Mouse (Mus musculus): ENCODE results near the gene Gna15.

Gene Gna15

DNA sequence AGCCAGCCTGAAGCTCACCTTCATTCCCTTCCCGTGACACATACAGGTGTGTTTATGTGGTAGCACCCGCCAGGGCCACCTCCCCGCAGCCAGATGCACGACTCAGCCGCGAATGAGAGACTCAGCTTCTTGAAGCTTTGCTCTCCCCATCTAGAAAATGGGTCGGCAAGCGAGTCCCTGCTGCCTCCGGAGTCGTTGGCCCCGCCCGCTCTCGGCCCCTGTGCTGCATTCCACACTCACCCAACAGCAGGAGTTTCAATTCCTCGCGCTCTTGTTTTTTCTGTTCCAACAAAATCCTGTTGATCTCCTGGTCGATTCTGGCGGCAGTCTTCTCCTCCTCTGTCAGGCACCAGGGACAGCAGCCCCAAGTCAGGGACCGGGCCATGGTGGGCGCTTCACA, 455 bp downstream of the Gna15 start:
- in situ Hi-C loops (cut with MboI), result no loop called here

GRCm38 (mm10) chr10:81523142-81523541, 883 bp downstream of the Gna15 start:
- in situ Hi-C loops (cut with MboI), result no loop called here

DNA sequence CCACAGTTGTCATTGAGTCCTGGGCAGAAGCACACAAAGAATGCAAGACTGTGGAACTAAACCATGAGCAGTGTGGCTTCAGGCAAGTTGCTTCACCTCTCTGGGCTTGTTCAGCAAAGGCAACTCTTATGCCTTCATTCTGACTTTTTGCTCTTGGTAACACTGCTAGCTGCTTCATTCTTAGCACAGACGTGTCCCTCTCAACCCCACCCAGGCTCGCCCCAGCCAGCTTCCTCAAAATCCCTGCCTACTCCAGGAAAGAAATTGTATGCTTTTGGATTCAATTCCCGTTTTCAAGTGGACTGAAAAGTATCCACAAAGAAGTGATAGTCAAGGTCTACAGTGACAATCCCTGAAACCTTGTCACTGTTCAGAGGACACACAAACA, 4.1 kb downstream of the Gna15 start:
- in situ Hi-C loops (cut with MboI), result no loop called here

DNA sequence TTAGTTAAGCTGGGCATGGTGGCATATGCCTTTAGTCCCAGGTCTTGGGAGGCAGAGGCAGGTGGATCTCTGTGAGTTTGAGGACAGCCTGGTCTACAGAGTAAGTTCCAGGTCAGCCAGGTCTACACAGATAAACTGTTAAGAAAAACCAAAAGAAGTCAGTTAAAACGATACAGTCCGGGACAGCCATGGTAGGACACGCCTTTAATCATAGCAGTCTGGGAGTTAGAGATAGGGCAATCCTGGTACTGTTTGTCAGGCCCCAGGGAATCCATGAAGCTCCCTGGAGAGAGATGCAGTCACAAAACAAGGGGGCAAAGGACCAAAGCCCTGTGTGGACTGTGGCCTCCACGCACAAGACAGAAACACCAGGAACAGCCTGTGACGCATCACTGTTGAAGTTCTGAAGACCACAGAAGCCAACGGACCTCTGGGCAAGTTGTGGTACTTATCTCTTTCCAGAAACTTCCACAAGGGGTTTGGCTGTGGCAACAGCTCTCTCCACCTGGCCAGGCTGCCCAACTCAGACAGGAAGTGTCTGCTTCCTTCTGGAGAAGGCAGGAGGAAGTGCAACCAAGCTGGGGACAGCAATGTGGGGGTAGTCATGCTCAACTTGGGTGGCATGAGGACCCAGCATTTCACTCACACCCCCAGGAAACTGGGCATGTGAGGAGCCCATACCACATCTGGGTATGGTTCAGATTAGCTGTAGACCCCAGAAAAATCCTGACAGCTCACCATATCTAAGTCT, 4.6 kb downstream of the Gna15 start:
- in situ Hi-C loops (cut with MboI), result no loop called here

GRCm38 (mm10) chr10:81518546-81518945, 5.5 kb downstream of the Gna15 start:
- in situ Hi-C loops (cut with MboI), result no loop called here

DNA sequence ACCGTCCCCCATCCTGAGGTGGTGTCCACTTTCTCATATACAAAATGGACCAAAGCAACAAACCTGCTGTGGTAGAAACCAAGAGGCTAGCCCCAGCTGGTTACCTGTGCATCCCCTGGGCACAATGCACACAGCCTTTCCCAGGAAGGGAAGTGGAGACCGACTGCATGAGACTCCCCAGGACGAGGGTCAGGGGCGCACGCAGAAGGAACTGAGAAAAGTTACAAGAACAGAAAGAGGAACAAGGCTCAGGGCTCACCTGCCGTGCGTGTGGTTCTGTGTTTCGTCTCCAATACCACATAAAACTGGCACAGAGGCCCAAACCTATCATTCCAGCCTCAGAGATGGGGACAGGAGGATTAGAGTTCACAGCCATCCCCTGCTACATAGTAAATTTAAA, 6.8 kb downstream of the Gna15 start:
- in situ Hi-C loops (cut with MboI), result no loop called here

GRCm38 (mm10) chr10:81513798-81514197, 10.2 kb downstream of the Gna15 start:
- in situ Hi-C loops (cut with MboI), result no loop called here

DNA sequence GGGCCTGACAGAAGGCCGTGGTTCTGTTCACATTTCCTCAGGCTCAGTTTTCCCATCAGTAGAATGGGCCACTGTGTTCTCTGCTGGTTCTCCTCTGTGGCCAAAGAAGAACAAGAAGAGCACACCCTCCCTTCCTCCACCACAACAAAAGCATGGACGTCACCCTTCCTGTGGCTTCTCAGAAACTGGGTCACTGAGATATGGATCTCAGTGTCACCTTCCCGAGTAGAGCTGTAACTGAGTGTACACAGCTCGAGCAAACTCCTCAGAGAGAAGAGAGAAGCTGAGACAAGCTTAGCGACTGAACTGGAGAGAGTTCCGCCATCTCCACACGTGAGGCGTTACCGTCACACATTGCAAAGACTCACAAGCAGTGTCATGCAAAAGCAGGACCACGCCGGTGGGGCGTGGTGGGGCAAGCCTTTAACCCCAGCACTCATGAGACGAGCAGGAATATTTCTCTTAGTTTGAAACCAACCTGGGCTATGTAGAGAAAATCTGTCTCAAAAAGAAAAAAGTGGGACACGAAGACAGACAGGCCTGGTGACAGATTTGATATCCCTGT, 13.7 kb downstream of the Gna15 start:
- in situ Hi-C loops (cut with MboI), result no loop called here

DNA sequence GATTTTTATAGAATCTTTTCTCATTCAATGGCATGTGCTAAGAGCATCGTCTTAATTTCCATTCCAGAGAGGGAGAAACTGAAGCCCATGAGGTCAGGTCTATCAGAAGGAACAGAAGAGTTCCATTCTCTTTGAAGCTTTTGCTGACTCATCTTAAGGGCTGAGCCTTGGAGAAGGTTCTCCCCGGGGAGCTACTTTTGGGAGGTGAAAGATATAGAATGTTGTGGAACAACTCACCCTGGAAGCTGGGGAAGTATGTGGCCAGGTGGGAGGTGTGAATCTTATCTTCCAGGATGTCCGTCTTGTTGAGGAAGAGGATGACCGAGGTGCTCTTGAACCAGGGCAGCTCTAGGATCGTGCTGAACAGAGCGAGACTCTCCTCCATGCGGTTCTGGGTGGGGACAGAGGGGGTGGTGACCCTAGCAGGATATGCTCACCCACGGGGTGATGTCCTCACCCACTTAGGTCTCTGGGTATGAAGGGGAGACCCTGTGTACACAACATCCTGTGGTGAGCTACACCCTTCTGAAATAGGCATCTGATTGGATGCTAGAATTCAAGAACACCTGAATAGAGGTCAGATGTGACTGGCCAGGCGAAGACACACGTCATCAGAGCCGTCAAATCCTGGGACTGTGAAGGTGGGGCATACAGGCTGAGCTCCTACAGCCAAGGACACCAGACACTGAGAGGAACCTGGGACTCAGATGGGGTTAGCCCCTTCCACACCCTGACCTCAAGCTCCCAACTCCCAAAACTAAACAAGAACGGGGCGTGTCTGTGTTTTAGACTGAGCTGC, 16.1 kb downstream of the Gna15 start:
- in situ Hi-C loops (cut with MboI), result no loop called here

- in situ Hi-C loops (cut with MboI), result no loop called here
Observed at GRCm38 (mm10) chr10:81507095-81507494, 16.9 kb downstream of the Gna15 start.

DNA sequence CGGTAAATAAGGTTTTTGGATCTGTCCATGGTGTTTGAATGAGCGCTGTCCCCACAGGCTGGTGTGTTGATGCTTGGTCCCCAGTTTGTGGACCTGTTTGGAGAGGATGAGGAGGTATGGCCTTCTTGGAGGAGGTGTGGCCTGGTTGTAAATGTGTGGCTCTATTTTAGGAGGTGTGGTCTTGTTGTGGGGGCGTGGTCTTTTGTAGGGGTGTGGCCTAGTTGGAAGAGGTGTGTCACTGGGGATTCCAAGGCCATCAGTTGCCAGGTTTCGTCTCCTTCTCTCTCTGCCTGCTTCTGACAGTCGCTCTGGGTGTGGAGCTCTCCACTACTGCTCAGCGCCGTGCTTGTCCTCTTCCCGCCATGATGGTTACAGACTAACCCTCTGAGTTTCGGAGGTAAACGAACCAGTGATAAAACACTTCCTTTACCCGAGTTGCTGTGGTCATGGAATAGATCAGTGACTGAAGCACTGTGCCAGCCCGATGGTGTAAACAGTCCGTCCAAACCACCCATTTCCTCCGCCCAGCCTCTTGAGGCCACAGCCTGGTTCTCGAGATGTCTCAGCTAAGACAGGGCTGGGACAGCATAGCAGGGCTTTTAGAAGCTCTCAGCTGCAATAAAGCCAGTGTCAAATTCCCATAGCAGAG, 18.9 kb downstream of the Gna15 start:
- in situ Hi-C loops (cut with MboI), result no loop called here

GRCm38 (mm10) chr10:81502658-81503057, 21.4 kb downstream of the Gna15 start:
- in situ Hi-C loops (cut with MboI), result no loop called here

- in situ Hi-C loops (cut with MboI), result no loop called here
Observed at GRCm38 (mm10) chr10:81501863-81502262, 22.2 kb downstream of the Gna15 start.

DNA sequence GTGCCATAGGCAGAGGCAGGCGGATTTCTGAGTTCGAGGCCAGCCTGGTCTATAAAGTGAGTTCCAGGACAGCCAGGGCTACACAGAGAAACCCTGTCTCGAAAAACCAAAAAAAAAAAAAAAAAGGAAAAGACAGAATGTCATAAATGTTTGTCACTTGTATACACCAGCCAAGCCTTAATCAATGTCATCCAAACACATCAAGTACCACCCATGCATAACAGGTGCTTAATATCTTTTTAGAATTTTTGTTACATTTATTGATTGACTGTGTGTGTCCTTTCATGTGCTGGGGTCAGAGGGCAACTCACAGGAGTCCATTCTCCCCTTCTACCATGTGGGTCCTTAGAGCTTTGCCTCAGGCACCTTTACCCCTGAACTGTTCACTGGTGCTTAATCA, 24.0 kb downstream of the Gna15 start, which contains the start of gene S1pr4:
Gene S1pr4 (minus strand): TSS at position 101 of the 400 bp plus-strand sequence.
- in situ Hi-C loops (cut with MboI), result no loop called here

GRCm38 (mm10) chr10:81499250-81499901, 24.6 kb downstream of the Gna15 start:
- in situ Hi-C loops (cut with MboI), result loop anchor here (5.0 kb wide), 1 partner anchor 33 kb away; no protein-coding TSS in a partner anchor

GRCm38 (mm10) chr10:81498316-81499249, 25.4 kb downstream of the Gna15 start:
- in situ Hi-C loops (cut with MboI), result loop anchor here (5.0 kb wide), 1 partner anchor 34 kb away; no protein-coding TSS in a partner anchor

DNA sequence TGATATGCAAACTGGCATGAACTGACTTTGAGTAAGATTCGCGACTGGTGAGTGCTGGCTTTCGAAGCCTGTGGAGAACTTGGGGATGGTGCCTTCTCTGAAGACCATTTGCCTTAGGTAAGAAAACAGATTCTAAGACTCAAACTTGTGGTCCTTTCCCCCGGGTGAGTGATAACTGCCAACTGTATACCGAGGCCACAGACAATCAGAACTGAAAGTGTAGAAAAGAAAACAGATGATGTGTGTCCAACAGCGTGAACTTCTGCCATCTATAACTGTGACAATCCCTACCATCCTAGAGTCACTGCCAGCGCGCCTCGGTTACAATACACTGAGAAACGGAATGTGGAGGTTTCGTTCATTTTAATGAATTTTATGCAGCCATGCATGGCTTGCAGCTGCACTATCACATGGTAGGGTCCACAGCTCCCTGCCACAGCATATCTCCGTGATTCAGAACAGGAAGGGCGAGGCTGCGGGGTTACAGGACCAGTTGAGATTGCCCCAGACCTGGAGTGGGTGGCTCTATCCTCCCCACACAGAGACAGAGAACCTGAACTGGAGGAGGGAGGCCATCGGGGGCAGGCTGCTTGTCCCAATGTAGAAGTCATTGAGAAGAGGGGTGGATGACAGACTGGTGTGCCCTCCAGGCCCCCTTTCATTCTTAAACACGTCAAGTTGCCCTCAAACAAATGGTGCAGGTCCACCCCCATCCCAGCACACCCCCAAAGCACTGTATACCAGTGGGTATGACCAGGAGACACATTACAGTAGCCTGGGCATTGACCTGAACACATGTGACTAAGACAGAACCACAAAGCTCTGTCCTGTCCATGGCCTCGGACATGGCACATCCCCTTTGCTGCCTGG, 26.4 kb downstream of the Gna15 start:
- in situ Hi-C loops (cut with MboI), result loop anchor here (5.0 kb wide), 1 partner anchor 35 kb away; no protein-coding TSS in a partner anchor

- in situ Hi-C loops (cut with MboI), result loop anchor here (5.0 kb wide), 1 partner anchor 35 kb away; no protein-coding TSS in a partner anchor
Observed at GRCm38 (mm10) chr10:81496969-81497368, 27.1 kb downstream of the Gna15 start.

GRCm38 (mm10) chr10:81496264-81496901, 27.6 kb downstream of the Gna15 start, which contains the start of gene Ncln:
Gene Ncln, minus strand, starts transcription at chr10:81496392.
- in situ Hi-C loops (cut with MboI), result loop anchor here (5.0 kb wide), 1 partner anchor 36 kb away; no protein-coding TSS in a partner anchor
